Mouse (Mus musculus): ENCODE data around the gene Pced1b. TPM values are rescaled to one million over a fixed set of nuclear protein-coding genes. Genes with fewer than 3 reads are reported as not detected.
"Not testable (repeated sequence)": the region's sequence is repeated elsewhere in the genome, so short reads cannot be mapped to it uniquely, and the experiment has no call there.

The Pced1b gene
- total RNA-seq, 2 experiments from 2014 or later: 7.1 to 8.8 TPM

- ATAC-seq (replicated peaks; ENCODE audit: low FRiP score, poor library complexity, severe bottlenecking): no peak
These were observed 137.5 kb downstream of the Pced1b start for GRCm38 (mm10) chr15:97384170-97385018.

DNA sequence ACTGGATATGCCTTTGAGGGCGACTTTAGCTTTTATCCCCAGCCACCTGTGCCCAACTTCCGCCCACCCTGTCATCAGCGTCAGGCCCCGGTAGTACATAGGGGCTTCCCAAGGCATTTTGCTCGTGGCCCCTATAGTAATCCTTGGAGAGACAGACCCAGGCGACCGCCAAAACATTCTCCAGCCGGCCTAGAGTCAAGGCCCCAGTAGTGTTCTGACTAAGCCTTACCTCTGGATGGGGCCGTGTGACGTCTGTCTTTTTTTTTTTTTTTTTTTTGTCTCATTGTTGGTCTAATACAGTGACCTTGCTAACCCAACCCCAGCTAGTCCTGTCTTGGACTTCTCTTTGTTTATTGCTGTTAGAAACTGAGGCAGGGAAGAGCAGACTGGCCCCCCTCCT lies 138.3 kb downstream of the Pced1b start:
- not testable (repeated sequence) for ATAC-seq (replicated peaks; ENCODE audit: low FRiP score, poor library complexity, severe bottlenecking)

GRCm38 (mm10) chr15:97387793-97388192 lies 140.9 kb downstream of the Pced1b start:
- no peak for ATAC-seq (replicated peaks; ENCODE audit: low FRiP score, poor library complexity, severe bottlenecking)

DNA sequence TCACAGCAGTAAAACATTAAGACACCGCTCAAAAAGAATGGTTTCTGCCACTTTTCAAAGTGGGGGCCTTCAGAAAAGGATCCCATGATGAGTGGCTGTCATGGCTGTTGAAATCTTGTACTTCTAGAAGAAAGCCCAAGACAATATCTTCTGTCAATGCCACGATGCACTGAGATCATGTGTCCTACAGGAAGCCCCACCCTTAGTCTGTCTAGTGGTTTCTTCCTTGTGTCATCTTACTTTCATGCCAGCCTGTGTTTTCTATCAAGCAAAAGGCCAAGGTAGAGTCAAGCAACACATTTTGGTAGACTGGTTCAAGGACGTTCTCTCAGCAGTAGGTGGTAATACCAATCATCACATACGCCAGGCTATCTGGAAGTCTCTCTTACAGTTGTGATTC lies 142.7 kb downstream of the Pced1b start:
- no peak for ATAC-seq (replicated peaks; ENCODE audit: low FRiP score, poor library complexity, severe bottlenecking)

GRCm38 (mm10) chr15:97390778-97391177 lies 143.9 kb downstream of the Pced1b start:
- ATAC-seq (replicated peaks; ENCODE audit: low FRiP score, poor library complexity, severe bottlenecking): no peak

- ATAC-seq (replicated peaks; ENCODE audit: low FRiP score, poor library complexity, severe bottlenecking): no peak
These were observed 144.5 kb downstream of the Pced1b start for GRCm38 (mm10) chr15:97391436-97391835.

GRCm38 (mm10) chr15:97394561-97394960 lies 147.7 kb downstream of the Pced1b start:
- no peak for ATAC-seq (replicated peaks; ENCODE audit: low FRiP score, poor library complexity, severe bottlenecking)

DNA sequence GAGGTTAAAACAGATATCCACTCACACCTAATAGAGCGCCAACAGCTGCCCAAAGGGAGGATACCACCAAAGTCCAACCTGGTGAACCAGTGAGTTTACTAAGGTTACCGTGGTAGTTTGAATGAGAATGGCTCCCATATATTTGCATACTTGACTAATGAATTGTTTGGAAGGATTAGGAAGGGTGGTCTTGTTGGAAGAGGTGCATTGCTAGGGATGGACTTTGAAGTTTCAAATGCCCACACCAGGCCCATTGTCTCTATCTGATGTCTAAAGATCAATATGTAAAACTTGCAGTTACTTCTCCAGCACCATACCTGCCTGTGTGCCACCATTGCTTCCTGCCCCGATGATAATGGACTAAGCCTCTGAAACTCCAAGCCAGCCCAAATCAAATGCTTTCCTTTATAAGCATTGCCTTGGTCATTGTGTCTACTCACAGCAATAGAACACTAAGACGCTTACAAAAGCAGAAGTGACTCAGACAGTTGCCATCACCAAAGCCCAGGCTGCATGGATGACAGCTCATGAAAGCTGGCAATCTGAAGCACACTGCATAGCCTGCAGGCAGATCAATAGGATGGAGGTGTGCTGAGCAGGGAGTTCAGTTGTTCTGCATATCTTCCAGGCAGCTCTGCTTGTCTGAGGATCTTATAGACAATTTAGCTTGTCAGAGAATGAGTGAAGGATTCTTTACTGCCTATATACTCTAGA lies 149.8 kb downstream of the Pced1b start:
- ATAC-seq (replicated peaks; ENCODE audit: low FRiP score, poor library complexity, severe bottlenecking): no peak

DNA sequence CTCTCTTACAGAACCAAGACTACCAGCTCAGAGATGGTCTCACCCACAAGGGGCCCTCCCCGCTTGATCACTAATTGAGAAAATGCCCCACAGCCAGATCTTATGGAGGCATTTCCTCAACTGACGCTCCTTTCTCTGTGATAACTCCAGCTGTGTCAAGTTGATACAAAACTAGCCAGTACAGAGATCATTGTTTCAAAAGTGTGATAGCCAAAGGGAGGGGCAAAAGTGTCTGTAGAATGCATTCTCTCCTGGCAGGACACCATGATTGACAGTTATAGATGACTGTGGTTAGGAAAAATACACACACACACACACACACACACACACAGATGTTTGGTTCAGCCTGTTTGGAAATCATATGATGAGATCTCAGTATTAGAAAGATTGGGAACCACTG lies 150.9 kb downstream of the Pced1b start:
- ATAC-seq (replicated peaks; ENCODE audit: low FRiP score, poor library complexity, severe bottlenecking): no peak

DNA sequence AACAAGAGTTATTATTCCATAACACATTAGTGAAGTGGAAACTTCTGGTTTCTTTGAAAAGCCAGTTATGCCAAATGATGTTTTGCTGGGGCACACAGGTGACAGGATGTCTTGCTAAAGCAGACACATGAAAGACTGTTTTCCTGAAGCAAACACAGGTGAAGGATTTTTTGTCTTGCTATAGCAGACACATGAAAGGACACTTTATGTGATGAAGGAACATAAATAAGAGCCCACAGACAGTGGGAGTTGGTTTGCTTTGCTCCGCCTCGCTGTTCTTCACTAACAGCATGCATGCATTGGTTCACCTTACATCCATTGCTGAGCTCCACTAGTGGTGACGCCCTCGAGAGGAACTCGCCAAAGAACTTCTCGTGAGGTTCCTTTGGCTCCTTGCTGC lies 154.0 kb downstream of the Pced1b start:
- ATAC-seq (replicated peaks; ENCODE audit: low FRiP score, poor library complexity, severe bottlenecking): no peak

- no peak for ATAC-seq (replicated peaks; ENCODE audit: low FRiP score, poor library complexity, severe bottlenecking)
These were observed 157.6 kb downstream of the Pced1b start for GRCm38 (mm10) chr15:97404483-97404882.

GRCm38 (mm10) chr15:97404998-97405397 lies 158.1 kb downstream of the Pced1b start:
- peak; percentile 76 for ATAC-seq (replicated peaks; ENCODE audit: low FRiP score, poor library complexity, severe bottlenecking)

DNA sequence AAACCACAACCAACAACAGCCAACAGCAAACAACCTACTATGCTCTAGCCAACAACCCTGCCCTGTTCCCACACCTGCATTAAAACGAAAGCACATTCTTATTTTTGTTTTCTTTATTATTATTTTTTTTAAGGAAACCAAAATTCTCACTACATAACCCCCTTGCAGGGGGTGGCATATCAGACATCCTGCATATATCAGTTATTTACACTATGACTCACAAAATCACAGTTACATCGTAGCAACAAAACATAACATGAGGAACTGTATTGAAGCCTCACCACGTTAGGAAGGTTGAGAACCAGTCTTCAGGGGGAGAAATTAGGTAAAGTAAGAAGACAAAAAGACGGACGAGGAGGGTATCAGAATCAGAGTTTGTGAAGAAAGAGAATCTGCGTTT lies 159.2 kb downstream of the Pced1b start:
- no peak for ATAC-seq (replicated peaks; ENCODE audit: low FRiP score, poor library complexity, severe bottlenecking)

GRCm38 (mm10) chr15:97407496-97408454 lies 160.9 kb downstream of the Pced1b start:
- ATAC-seq (replicated peaks; ENCODE audit: low FRiP score, poor library complexity, severe bottlenecking): no peak

- ATAC-seq (replicated peaks; ENCODE audit: low FRiP score, poor library complexity, severe bottlenecking): 0 out of 2 replicates have a peak, but pooled peaks have one; percentile 32
These were observed 164.2 kb downstream of the Pced1b start for GRCm38 (mm10) chr15:97411136-97411535.

DNA sequence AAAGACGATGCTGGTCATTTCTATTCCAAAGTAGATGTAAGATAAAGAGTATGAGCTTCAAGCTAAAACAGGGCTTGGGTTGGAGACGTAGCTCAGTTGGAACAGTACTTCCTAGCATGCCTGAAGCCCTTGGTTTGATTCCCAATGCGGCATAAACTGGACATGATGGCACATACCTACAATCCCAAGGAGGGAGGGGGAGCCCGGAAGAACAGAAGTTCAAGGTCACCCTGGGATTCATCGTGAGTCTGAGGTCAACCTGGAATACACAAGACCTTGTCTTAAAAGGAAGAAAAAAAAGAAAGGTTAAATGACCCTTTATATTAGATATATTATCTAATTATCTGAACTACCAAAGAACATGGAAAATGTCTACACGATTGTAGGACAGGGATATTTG lies 164.8 kb downstream of the Pced1b start:
- ATAC-seq (replicated peaks; ENCODE audit: low FRiP score, poor library complexity, severe bottlenecking): no peak

DNA sequence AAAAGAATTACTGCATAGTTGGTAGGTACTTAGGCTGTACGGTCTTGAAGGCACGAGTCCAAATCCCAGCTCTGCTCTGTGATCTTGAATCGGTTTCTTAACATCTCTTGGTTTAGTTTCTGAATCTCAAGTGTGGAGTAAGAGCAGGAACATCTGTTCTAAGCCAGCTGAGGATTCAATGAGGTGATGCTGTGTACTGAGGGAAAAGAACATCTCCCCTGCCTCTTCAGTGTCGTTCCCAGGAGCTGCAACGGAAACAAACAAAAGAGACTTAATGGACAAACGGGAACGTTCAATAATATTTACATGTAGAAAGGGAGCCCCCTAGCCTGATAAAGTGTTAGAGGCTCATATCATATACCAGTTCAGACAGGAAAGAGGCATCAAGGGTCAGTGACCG lies 165.4 kb downstream of the Pced1b start:
- no peak for ATAC-seq (replicated peaks; ENCODE audit: low FRiP score, poor library complexity, severe bottlenecking)

- no peak for ATAC-seq (replicated peaks; ENCODE audit: low FRiP score, poor library complexity, severe bottlenecking)
These were observed 166.0 kb downstream of the Pced1b start for GRCm38 (mm10) chr15:97412861-97413260.

DNA sequence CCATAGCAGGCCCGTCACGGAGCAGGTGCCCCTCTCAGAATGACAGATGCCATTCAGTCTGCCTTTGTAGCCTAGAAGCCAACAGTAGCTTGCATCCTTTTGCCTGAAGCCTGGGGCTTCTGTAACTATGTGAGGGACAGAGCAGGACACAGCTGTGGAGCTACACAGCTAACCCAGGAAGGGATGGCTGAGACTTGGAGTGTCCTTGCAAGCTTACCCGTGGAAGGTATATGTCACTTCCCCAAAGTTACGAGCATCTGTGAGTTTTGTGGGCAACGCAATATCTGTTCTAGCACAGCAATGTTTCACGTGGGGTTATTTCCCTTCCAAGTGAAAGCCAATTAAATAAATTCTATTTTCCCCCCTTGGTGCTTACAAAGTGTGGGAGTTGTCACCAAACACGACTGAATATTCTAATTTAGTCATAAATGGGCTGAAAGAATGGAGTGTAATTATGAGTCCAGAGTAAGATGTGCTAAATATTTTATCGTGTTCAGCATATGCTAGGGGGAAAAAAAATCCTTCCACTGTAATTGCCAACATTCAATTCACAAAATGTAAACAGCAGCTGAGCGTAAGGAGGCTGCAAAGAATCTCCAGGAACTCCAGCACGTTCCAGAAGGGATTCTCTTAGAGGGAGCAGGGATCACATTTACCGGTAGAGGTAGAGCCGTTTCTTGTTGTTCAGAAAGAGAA lies 168.0 kb downstream of the Pced1b start:
- ATAC-seq (replicated peaks; ENCODE audit: low FRiP score, poor library complexity, severe bottlenecking): no peak

Data from erythroid progenitor cell, adult 5-6 weeks (primary cell).